Mouse (Mus musculus) myocyte (in vitro differentiated cells): ENCODE data around the gene Lrriq4.
A peak's percentile ranks its signal among the peaks of the same experiment; 100 is the strongest.

Experiments
- E2F4 ChIP-seq: IDR thresholded peaks from one replicate; pipeline ENCODE4 v1.6.1; 2011; ENCODE audit warnings: mild to moderate bottlenecking, control low read depth, moderate library complexity; ENCODE audit not compliant: insufficient read depth
- MYOG ChIP-seq, 3 experiments: IDR thresholded peaks; one replicate each; pipeline ENCODE4 v1.6.1; 2011; ENCODE audit warnings: control low read depth in 2 of 3, low read depth in 2 of 3, mild to moderate bottlenecking in 2 of 3; ENCODE audit not compliant: insufficient read length in 2 of 3, control insufficient read depth in 1 of 3, insufficient read depth in 1 of 3
- POLR2A ChIP-seq: IDR thresholded peaks from one replicate; pipeline ENCODE4 v1.6.1; 2011; ENCODE audit warnings: low read depth, mild to moderate bottlenecking, control low read depth, moderate library complexity; ENCODE audit not compliant: insufficient read length
- TCF12 ChIP-seq: IDR thresholded peaks from one replicate; pipeline ENCODE4 v1.6.1; 2011; ENCODE audit warnings: mild to moderate bottlenecking, control low read depth; ENCODE audit not compliant: poor library complexity, insufficient read depth, severe bottlenecking
- USF1 ChIP-seq: IDR thresholded peaks from one replicate; pipeline ENCODE4 v1.6.1; 2011; ENCODE audit warnings: low read depth, mild to moderate bottlenecking, control low read depth, moderate library complexity

DNA sequence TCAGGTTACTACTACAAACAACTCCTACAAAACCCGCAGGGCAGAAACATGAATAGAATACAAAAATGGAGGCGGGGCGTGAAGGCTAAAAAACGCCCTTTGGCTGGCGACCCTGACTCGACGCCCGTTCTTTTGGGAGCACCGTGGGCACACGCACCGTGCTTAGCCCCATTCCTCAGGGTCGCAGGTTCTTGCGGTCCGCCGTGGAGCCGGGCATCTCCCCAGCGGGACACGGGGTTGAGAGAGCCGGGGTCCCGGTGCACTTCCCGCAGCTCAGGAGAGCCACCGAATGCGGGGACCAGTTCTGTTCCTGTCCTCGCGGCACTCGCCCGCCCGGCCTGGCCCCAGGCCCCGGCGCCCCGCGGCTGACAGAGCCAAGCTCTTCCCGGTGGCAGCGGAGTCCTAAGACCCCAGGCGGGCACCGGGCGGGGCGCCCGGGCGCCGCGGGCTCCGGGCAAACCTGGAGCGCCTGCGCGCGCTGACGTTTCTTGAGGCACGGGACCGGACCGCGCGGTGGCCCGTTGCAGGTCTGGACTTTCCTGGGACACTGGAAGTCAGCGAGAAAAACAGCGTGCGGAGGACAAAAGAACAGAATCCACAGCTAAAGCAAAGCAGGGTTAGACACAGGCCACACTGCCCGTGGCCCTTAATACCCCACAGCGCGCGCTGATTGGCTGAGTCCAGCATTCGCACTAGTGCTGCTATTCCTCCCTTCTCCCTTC lies 49.0 kb upstream of the Lrriq4 start:
- TF ChIP-seq MYOG (IDR thresholded peaks at IDR 0.05; ENCODE audit: control insufficient read depth in 1 of 3, insufficient read depth in 1 of 3, insufficient read length in 2 of 3, low read depth in 2 of 3) (no peak), USF1 (no peak), POLR2A (peak; percentile 37), TCF12 (no peak), E2F4 (no peak)
